Mouse (Mus musculus) embryonic facial prominence, embryonic 15.5 days (tissue): ENCODE results near the gene Secisbp2. TPM values are rescaled to one million over a fixed set of nuclear protein-coding genes. Genes with fewer than 3 reads are reported as not detected.

ENCODE experiments used
- ATAC-seq: fragments of 200-750 bp; cut with Nextera tagmentation; 2 replicates; pipeline ENCODE4 v1.8.0; 2017; ENCODE audit warnings: low read depth, moderate TSS enrichment; ENCODE audit not compliant: insufficient number of reproducible peaks, low FRiP score, low TSS enrichment
- H3K27ac ChIP-seq: fragments of 300-500 bp; sonication (generic); replicated peaks from 2 replicates; pipeline ENCODE4 v1.5.1; 2015; ENCODE audit warnings: mild to moderate bottlenecking, inconsistent platforms
- H3K27me3 ChIP-seq: fragments of 300-500 bp; sonication (generic); 2 replicates; pipeline ENCODE4 v1.6.1; 2015; ENCODE audit warnings: inconsistent platforms
- H3K36me3 ChIP-seq: fragments of 300-500 bp; sonication (generic); 2 replicates; pipeline ENCODE4 v1.6.1; 2015; ENCODE audit warnings: mild to moderate bottlenecking, inconsistent platforms
- H3K4me1 ChIP-seq: fragments of 300-500 bp; sonication (generic); 2 replicates; pipeline ENCODE4 v1.6.1; 2015; ENCODE audit warnings: inconsistent platforms
- H3K4me2 ChIP-seq: fragments of 300-500 bp; sonication (generic); replicated peaks from 2 replicates; pipeline ENCODE4 v1.6.1; 2015; ENCODE audit warnings: mild to moderate bottlenecking, inconsistent platforms
- H3K4me3 ChIP-seq: fragments of 300-500 bp; sonication (generic); replicated peaks from 2 replicates; pipeline ENCODE4 v1.5.1; 2015; ENCODE audit warnings: mild to moderate bottlenecking, inconsistent platforms
- H3K9ac ChIP-seq: fragments of 300-500 bp; sonication (generic); 2 replicates; pipeline ENCODE4 v1.6.1; 2015; ENCODE audit warnings: inconsistent platforms
- H3K9me3 ChIP-seq: fragments of 300-500 bp; sonication (generic); replicated peaks from 2 replicates; pipeline ENCODE4 v1.6.1; 2016; ENCODE audit warnings: inconsistent platforms
- WGBS: fragments of 180-500 bp; shearing (Covaris S2); methylation state at CpG from one replicate; pipeline ENCODE4 v1.1.7; 2015; 5-methylcytosine and 5-hydroxymethylcytosine counted together
- polyA plus RNA-seq: library from polyadenylated mRNA; unstranded; fragments of >200 nt; fragmentation: Nextera tagmentation; extraction: Ambion mirVana; gene quantifications from 2 replicates; pipeline ENCODE4 v1.2.1, GENCODE M21; 2015

The Secisbp2 gene
- polyA plus RNA-seq, 1 experiment from 2014 or later = 31.6 TPM

GRCm38 (mm10) chr13:51643924-51644828 lies 7.3 kb upstream of the Secisbp2 start:
- ATAC-seq = no peak
- Histone ChIP-seq H3K27me3 (no peaks in the 10 kb centered on the region), H3K4me1 (peaks cover 20% of the 10 kb centered on the region), H3K36me3 (no peaks in the 10 kb centered on the region), H3K4me2 (peak overlapping the region; percentile 75), H3K9me3 (no peaks in the 10 kb centered on the region), H3K9ac (peak overlapping the region; percentile 40), H3K4me3 (peak overlapping the region; percentile 64), H3K27ac (peak overlapping the region; percentile 80)
- WGBS = 44% methylated on average over 20 of the region's 20 CpGs

GRCm38 (mm10) chr13:51644829-51645789 lies 6.4 kb upstream of the Secisbp2 start, which contains the start of gene Cks2:
TSS of gene Cks2 (plus strand) at chr13:51645232.
- H3K27ac ChIP-seq = peak within 1 kb of the TSS; percentile 80
- no peaks in the 10 kb centered on the region for H3K27me3 ChIP-seq
- under 1% methylated on average over 83 of the region's 83 CpGs for WGBS
- ATAC-seq = peak; percentile 97
- H3K4me1 ChIP-seq = peaks cover 20% of the 10 kb centered on the region
- H3K9me3 ChIP-seq = no peaks in the 10 kb centered on the region
- H3K4me3 ChIP-seq = peak within 1 kb of the TSS; percentile 64
- H3K9ac ChIP-seq = peak within 1 kb of the TSS; percentile 49
- no peaks in the 10 kb centered on the region for H3K36me3 ChIP-seq
- peak within 1 kb of the TSS; percentile 75 for H3K4me2 ChIP-seq

GRCm38 (mm10) chr13:51645872-51646271 lies 5.6 kb upstream of the Secisbp2 start:
- H3K4me1 ChIP-seq = peaks cover 22% of the 10 kb centered on the region
- no peaks in the 10 kb centered on the region for H3K36me3 ChIP-seq
- H3K27me3 ChIP-seq = no peaks in the 10 kb centered on the region
- H3K27ac ChIP-seq = peak overlapping the region; percentile 48
- peak overlapping the region; percentile 49 for H3K9ac ChIP-seq
- H3K9me3 ChIP-seq = no peaks in the 10 kb centered on the region
- ATAC-seq = no peak
- H3K4me3 ChIP-seq = peak overlapping the region; percentile 64
- WGBS = 0% methylated on average over 7 of the region's 7 CpGs
- peak overlapping the region; percentile 75 for H3K4me2 ChIP-seq

GRCm38 (mm10) chr13:51646362-51647027 lies 5.0 kb upstream of the Secisbp2 start:
- Histone ChIP-seq H3K4me1 (peaks cover 25% of the 10 kb centered on the region), H3K27me3 (no peaks in the 10 kb centered on the region), H3K4me2 (peak overlapping the region; percentile 75), H3K9me3 (no peaks in the 10 kb centered on the region), H3K27ac (no peak overlapping the region), H3K9ac (0 out of 2 replicates have a peak overlapping the region, but pooled peaks have one; percentile 49), H3K4me3 (peak overlapping the region; percentile 64), H3K36me3 (no peaks in the 10 kb centered on the region)
- no peak for ATAC-seq
- 18% methylated on average over 3 of the region's 3 CpGs for WGBS

- H3K4me1 ChIP-seq = peaks cover 34% of the 10 kb centered on the region
These were observed 3.7 kb upstream of the Secisbp2 start for GRCm38 (mm10) chr13:51647770-51648169.

GRCm38 (mm10) chr13:51648237-51648636 lies 3.3 kb upstream of the Secisbp2 start:
- Histone ChIP-seq H3K4me3 (no peak overlapping the region), H3K4me1 (peaks cover 35% of the 10 kb centered on the region), H3K4me2 (0 out of 2 replicates have a peak overlapping the region, but pooled peaks have one; percentile 44), H3K36me3 (peaks cover 9% of the 10 kb centered on the region), H3K27ac (no peak overlapping the region), H3K9ac (no peak overlapping the region), H3K9me3 (no peaks in the 10 kb centered on the region), H3K27me3 (no peaks in the 10 kb centered on the region)
- WGBS = 85% methylated on average over 4 of the region's 4 CpGs
- no peak for ATAC-seq

More at GRCm38 (mm10) chr13:51647770-51648169, 3.7 kb upstream of the Secisbp2 start:
- 84% methylated on average over 3 of the region's 3 CpGs for WGBS
- H3K27me3 ChIP-seq = no peaks in the 10 kb centered on the region
- H3K9ac ChIP-seq = no peak overlapping the region
- H3K4me3 ChIP-seq = no peak overlapping the region
- no peaks in the 10 kb centered on the region for H3K9me3 ChIP-seq
- peak overlapping the region; percentile 44 for H3K4me2 ChIP-seq
- no peak for ATAC-seq
- peaks cover 4% of the 10 kb centered on the region; the same call in 1 of the 2 replicates for H3K36me3 ChIP-seq
- H3K27ac ChIP-seq = no peak overlapping the region

- Histone ChIP-seq H3K4me3 (no peak overlapping the region), H3K36me3 (peaks cover 20% of the 10 kb centered on the region), H3K9me3 (no peaks in the 10 kb centered on the region), H3K4me2 (no peak overlapping the region), H3K9ac (no peak overlapping the region), H3K27me3 (no peaks in the 10 kb centered on the region), H3K27ac (no peak overlapping the region), H3K4me1 (peaks cover 35% of the 10 kb centered on the region)
- no peak for ATAC-seq
- 17% methylated on average over 1 of the region's 1 CpGs for WGBS
These were observed 1.8 kb upstream of the Secisbp2 start for GRCm38 (mm10) chr13:51649740-51650139.

- H3K4me1 ChIP-seq = peaks cover 15% of the 10 kb centered on the region
- peaks cover 54% of the 10 kb centered on the region for H3K36me3 ChIP-seq
- no peaks in the 10 kb centered on the region for H3K9me3 ChIP-seq
- no peak overlapping the region for H3K9ac ChIP-seq
- no peak overlapping the region for H3K27ac ChIP-seq
- H3K27me3 ChIP-seq = no peaks in the 10 kb centered on the region
- no peak overlapping the region for H3K4me3 ChIP-seq
- no peak overlapping the region for H3K4me2 ChIP-seq
- no peak for ATAC-seq
- WGBS = 93% methylated on average over 6 of the region's 6 CpGs
These were observed 1.7 kb downstream of the Secisbp2 start for GRCm38 (mm10) chr13:51653159-51653558.

- H3K36me3 ChIP-seq = peaks cover 62% of the 10 kb centered on the region
These were observed 2.5 kb downstream of the Secisbp2 start for GRCm38 (mm10) chr13:51653961-51654360.

GRCm38 (mm10) chr13:51656516-51657235 lies 5.2 kb downstream of the Secisbp2 start:
- peaks cover 87% of the 10 kb centered on the region for H3K36me3 ChIP-seq
- no peak overlapping the region for H3K4me3 ChIP-seq
- no peaks in the 10 kb centered on the region for H3K9me3 ChIP-seq
- H3K4me2 ChIP-seq = no peak overlapping the region
- H3K9ac ChIP-seq = no peak overlapping the region
- H3K27ac ChIP-seq = no peak overlapping the region
- no peak for ATAC-seq
- WGBS = 95% methylated on average over 13 of the region's 13 CpGs
- H3K27me3 ChIP-seq = no peaks in the 10 kb centered on the region
- peaks cover 10% of the 10 kb centered on the region; the same call in 1 of the 2 replicates for H3K4me1 ChIP-seq

More at GRCm38 (mm10) chr13:51653961-51654360, 2.5 kb downstream of the Secisbp2 start:
- no peaks in the 10 kb centered on the region for H3K27me3 ChIP-seq
- H3K27ac ChIP-seq = no peak overlapping the region
- H3K4me2 ChIP-seq = no peak overlapping the region
- no peaks in the 10 kb centered on the region for H3K9me3 ChIP-seq
- H3K9ac ChIP-seq = no peak overlapping the region
- H3K4me3 ChIP-seq = no peak overlapping the region
- no peak for ATAC-seq
- H3K4me1 ChIP-seq = peaks cover 15% of the 10 kb centered on the region
- WGBS = 94% methylated on average over 9 of the region's 9 CpGs
